Mouse (Mus musculus): ENCODE measurements around the gene Glra3. TPM values are rescaled to one million over a fixed set of nuclear protein-coding genes. Genes with fewer than 3 reads are reported as not detected.

Gene Glra3
- polyA plus RNA-seq (2015; fragmentation: Nextera tagmentation; extraction: Ambion mirVana), result 0.05 TPM in 1 of 2 replicates, not detected in the other

- WGBS, result 14% methylated on average over 11 of the region's 11 CpGs
- ATAC-seq (ENCODE audit: insufficient number of reproducible peaks, low FRiP score, low TSS enrichment, low read depth), result no peak
- no peaks in the 10 kb centered on the region for H3K36me3 ChIP-seq
- H3K4me2 ChIP-seq, result peak within 1 kb of the TSS; percentile 28; the same call in 1 of the 2 replicates
- no peaks in the 10 kb centered on the region for H3K27me3 ChIP-seq
- H3K4me1 ChIP-seq, result peaks cover 5% of the 10 kb centered on the region
- no peak within 1 kb of the TSS for H3K9ac ChIP-seq
- H3K27ac ChIP-seq, result no peak within 1 kb of the TSS
- no peak within 1 kb of the TSS; the same call in 1 of the 2 replicates for H3K4me3 ChIP-seq
- no peaks in the 10 kb centered on the region for H3K9me3 ChIP-seq
Measured at GRCm38 (mm10) chr8:55939870-55940525, at the start of gene Glra3. Gene Glra3, plus strand, starts transcription at chr8:55940460.

- Histone ChIP-seq H3K9me3 (no peaks in the 10 kb centered on the region), H3K4me1 (no peaks in the 10 kb centered on the region), H3K27me3 (no peaks in the 10 kb centered on the region), H3K9ac (no peak within 1 kb of the TSS), H3K4me2 (no peak within 1 kb of the TSS), H3K27ac (no peak within 1 kb of the TSS), H3K36me3 (no peaks in the 10 kb centered on the region), H3K4me3 (no peak within 1 kb of the TSS)
- 77% methylated on average over 1 of the region's 1 CpGs for WGBS
- ATAC-seq (ENCODE audit: insufficient number of reproducible peaks, low FRiP score, low TSS enrichment, low read depth), result no peak
Measured at GRCm38 (mm10) chr8:55906848-55907247, 33.4 kb upstream of the Glra3 start, which contains the start of gene Adam29. Gene Adam29, minus strand, starts transcription at chr8:55906948.

GRCm38 (mm10) chr8:55940526-55940880 lies 243 bp downstream of the Glra3 start:
- Histone ChIP-seq H3K36me3 (no peaks in the 10 kb centered on the region), H3K4me2 (peak overlapping the region; percentile 28; the same call in 1 of the 2 replicates), H3K27me3 (no peaks in the 10 kb centered on the region), H3K4me1 (peaks cover 5% of the 10 kb centered on the region), H3K9me3 (no peaks in the 10 kb centered on the region), H3K27ac (no peak overlapping the region), H3K4me3 (no peak overlapping the region; the same call in 1 of the 2 replicates), H3K9ac (no peak overlapping the region)
- no peak for ATAC-seq (ENCODE audit: insufficient number of reproducible peaks, low FRiP score, low TSS enrichment, low read depth)
- 0% methylated on average over 8 of the region's 8 CpGs for WGBS

DNA sequence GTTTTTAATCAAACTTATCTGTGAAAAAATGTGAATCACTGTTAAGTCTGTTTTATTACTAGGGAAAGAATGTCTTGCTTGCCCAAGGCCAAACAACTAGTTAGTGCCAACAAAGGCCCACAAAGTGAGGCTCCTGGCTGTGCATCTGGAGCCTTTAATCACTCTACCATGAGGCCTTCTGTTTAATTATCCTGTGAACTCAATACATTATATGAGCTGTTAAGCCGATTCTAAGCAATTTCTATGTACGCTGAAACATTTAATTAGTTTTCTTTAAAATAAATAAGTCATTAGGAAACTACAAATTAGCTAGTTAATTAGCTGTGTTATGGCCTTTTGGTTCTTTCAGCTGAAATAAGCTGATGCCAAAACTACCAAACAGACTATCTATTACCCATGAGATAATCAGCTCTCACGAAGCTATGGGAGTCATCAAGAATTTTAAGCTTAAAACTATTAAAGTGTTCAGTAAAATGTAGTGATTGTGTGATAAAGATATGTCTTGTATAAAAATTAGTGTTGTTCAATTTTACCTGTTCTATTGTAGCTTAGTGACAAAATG lies 24.6 kb downstream of the Glra3 start:
- ATAC-seq (ENCODE audit: insufficient number of reproducible peaks, low FRiP score, low TSS enrichment, low read depth), result no peak
- H3K27me3 ChIP-seq, result no peaks in the 10 kb centered on the region
- H3K4me2 ChIP-seq, result no peak overlapping the region
- no peaks in the 10 kb centered on the region for H3K9me3 ChIP-seq
- H3K4me3 ChIP-seq, result no peak overlapping the region
- H3K36me3 ChIP-seq, result no peaks in the 10 kb centered on the region
- no peak overlapping the region for H3K9ac ChIP-seq
- WGBS, result 29% methylated on average over 3 of the region's 3 CpGs
- no peaks in the 10 kb centered on the region for H3K4me1 ChIP-seq
- H3K27ac ChIP-seq, result no peak overlapping the region

- 62% methylated on average over 3 of the region's 3 CpGs for WGBS
- Histone ChIP-seq H3K4me2 (no peak overlapping the region), H3K9me3 (no peaks in the 10 kb centered on the region), H3K4me3 (no peak overlapping the region), H3K27ac (no peak overlapping the region), H3K9ac (no peak overlapping the region), H3K27me3 (no peaks in the 10 kb centered on the region), H3K36me3 (no peaks in the 10 kb centered on the region), H3K4me1 (no peaks in the 10 kb centered on the region)
- ATAC-seq (ENCODE audit: insufficient number of reproducible peaks, low FRiP score, low TSS enrichment, low read depth), result no peak
Measured at GRCm38 (mm10) chr8:55997859-55998258, 57.6 kb downstream of the Glra3 start.

GRCm38 (mm10) chr8:56054324-56054723 lies 114.1 kb downstream of the Glra3 start:
- ATAC-seq (ENCODE audit: insufficient number of reproducible peaks, low FRiP score, low TSS enrichment, low read depth), result no peak
- Histone ChIP-seq H3K27ac (no peak overlapping the region), H3K9ac (no peak overlapping the region), H3K4me1 (no peaks in the 10 kb centered on the region), H3K36me3 (no peaks in the 10 kb centered on the region), H3K4me3 (no peak overlapping the region), H3K4me2 (no peak overlapping the region), H3K27me3 (no peaks in the 10 kb centered on the region), H3K9me3 (no peaks in the 10 kb centered on the region)
- WGBS, result 62% methylated on average over 2 of the region's 2 CpGs

- Histone ChIP-seq H3K27me3 (no peaks in the 10 kb centered on the region), H3K27ac (no peak overlapping the region), H3K4me3 (no peak overlapping the region), H3K36me3 (no peaks in the 10 kb centered on the region), H3K9me3 (no peaks in the 10 kb centered on the region), H3K4me1 (no peaks in the 10 kb centered on the region), H3K4me2 (no peak overlapping the region), H3K9ac (no peak overlapping the region)
- no peak for ATAC-seq (ENCODE audit: insufficient number of reproducible peaks, low FRiP score, low TSS enrichment, low read depth)
- WGBS, result 22% methylated on average over 3 of the region's 3 CpGs
Measured at GRCm38 (mm10) chr8:56063081-56063480, 122.8 kb downstream of the Glra3 start.

- Histone ChIP-seq H3K27me3 (no peaks in the 10 kb centered on the region), H3K9ac (no peak overlapping the region), H3K4me1 (no peaks in the 10 kb centered on the region), H3K27ac (no peak overlapping the region), H3K9me3 (no peaks in the 10 kb centered on the region), H3K36me3 (no peaks in the 10 kb centered on the region), H3K4me2 (no peak overlapping the region), H3K4me3 (no peak overlapping the region)
- WGBS, result 64% methylated on average over 2 of the region's 2 CpGs
- ATAC-seq (ENCODE audit: insufficient number of reproducible peaks, low FRiP score, low TSS enrichment, low read depth), result no peak
Measured at GRCm38 (mm10) chr8:56070486-56071254, 130.4 kb downstream of the Glra3 start.

DNA sequence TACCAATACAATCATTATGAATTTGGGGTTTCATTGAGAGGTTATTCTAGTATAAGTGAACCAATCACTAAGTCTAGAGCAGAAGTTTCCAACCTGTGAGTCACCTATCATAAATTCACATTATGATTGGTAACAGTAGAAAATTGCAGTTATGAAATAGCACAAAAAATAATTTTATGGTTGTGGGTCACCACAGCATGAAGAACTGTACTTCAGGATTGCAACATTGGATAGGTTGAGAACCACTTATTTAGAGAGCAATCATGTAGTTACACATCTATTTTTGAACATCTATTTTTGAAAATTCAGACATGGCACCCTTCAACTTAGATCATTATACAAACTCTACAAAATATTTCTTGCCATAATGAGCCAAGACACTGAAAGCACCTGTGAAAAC lies 143.4 kb downstream of the Glra3 start:
- no peaks in the 10 kb centered on the region for H3K4me1 ChIP-seq
- H3K27me3 ChIP-seq, result no peaks in the 10 kb centered on the region
- no peak overlapping the region for H3K9ac ChIP-seq
- ATAC-seq (ENCODE audit: insufficient number of reproducible peaks, low FRiP score, low TSS enrichment, low read depth), result no peak
- H3K27ac ChIP-seq, result no peak overlapping the region
- H3K4me2 ChIP-seq, result no peak overlapping the region
- H3K36me3 ChIP-seq, result no peaks in the 10 kb centered on the region
- H3K9me3 ChIP-seq, result no peaks in the 10 kb centered on the region
- H3K4me3 ChIP-seq, result no peak overlapping the region

DNA sequence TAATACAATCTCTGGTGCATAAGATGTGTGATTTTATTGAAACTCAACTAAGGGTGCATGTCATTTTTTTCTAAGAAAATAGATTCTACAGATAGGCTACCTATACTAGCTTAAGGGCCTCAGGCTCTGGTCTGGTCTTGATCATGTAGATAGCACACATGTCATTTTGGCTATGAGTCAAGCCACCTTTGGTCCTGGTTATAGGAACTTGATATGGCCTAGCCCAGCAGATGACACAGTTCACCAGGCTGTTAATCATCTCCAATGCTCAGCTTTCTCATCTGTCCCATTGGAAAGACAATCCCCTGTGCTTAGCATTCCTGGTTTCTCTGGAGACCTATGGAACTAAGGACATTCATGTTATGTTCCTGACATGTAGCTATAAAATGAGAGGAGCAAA lies 154.1 kb downstream of the Glra3 start:
- Histone ChIP-seq H3K36me3 (no peaks in the 10 kb centered on the region), H3K4me2 (no peak overlapping the region), H3K4me3 (no peak overlapping the region), H3K27me3 (no peaks in the 10 kb centered on the region), H3K9ac (no peak overlapping the region), H3K4me1 (no peaks in the 10 kb centered on the region), H3K27ac (no peak overlapping the region), H3K9me3 (no peaks in the 10 kb centered on the region)
- ATAC-seq (ENCODE audit: insufficient number of reproducible peaks, low FRiP score, low TSS enrichment, low read depth), result no peak

- WGBS, result 69% methylated on average over 6 of the region's 6 CpGs
- H3K27me3 ChIP-seq, result no peaks in the 10 kb centered on the region
- no peak overlapping the region for H3K4me3 ChIP-seq
- ATAC-seq (ENCODE audit: insufficient number of reproducible peaks, low FRiP score, low TSS enrichment, low read depth), result no peak
- H3K9ac ChIP-seq, result no peak overlapping the region
- no peak overlapping the region for H3K4me2 ChIP-seq
- no peaks in the 10 kb centered on the region for H3K9me3 ChIP-seq
- no peaks in the 10 kb centered on the region for H3K36me3 ChIP-seq
- H3K4me1 ChIP-seq, result no peaks in the 10 kb centered on the region
- H3K27ac ChIP-seq, result no peak overlapping the region
Measured at GRCm38 (mm10) chr8:56110296-56110695, 170.0 kb downstream of the Glra3 start.

GRCm38 (mm10) chr8:56129357-56129756 lies 189.1 kb downstream of the Glra3 start:
- H3K27me3 ChIP-seq, result no peaks in the 10 kb centered on the region
- H3K4me2 ChIP-seq, result no peak overlapping the region
- no peaks in the 10 kb centered on the region for H3K9me3 ChIP-seq
- no peak overlapping the region for H3K4me3 ChIP-seq
- 79% methylated on average over 2 of the region's 2 CpGs for WGBS
- no peaks in the 10 kb centered on the region for H3K4me1 ChIP-seq
- H3K9ac ChIP-seq, result no peak overlapping the region
- no peaks in the 10 kb centered on the region for H3K36me3 ChIP-seq
- no peak for ATAC-seq (ENCODE audit: insufficient number of reproducible peaks, low FRiP score, low TSS enrichment, low read depth)
- H3K27ac ChIP-seq, result no peak overlapping the region

Measured in limb, embryonic 15.5 days (tissue).